Mouse (Mus musculus) heart, embryonic 15.5 days (tissue): ENCODE results near the gene Uggt1. TPM values are rescaled to one million over a fixed set of nuclear protein-coding genes. Genes with fewer than 3 reads are reported as not detected.

ENCODE experiments used
- microRNA-seq: library from miRNA; unstranded; fragments of <30 nt; microRNA quantifications from one replicate; pipeline ENCODE4, GENCODE M21; 2016
- polyA plus RNA-seq: library from polyadenylated mRNA; unstranded; fragments of >200 nt; fragmentation: Nextera tagmentation; extraction: Ambion mirVana; gene quantifications from 2 replicates; pipeline ENCODE4 v1.2.1, GENCODE M21; 2015

The Uggt1 gene
- polyA plus RNA-seq, 1 experiment from 2014 or later: 26.7 TPM

Small RNA genes lying within 50 kb of the gene (microRNA-seq; reads per million reads assigned to microRNA genes)
- gene Mir6897: 1.3 reads per million

Other genes with a start within 250 kb of the Uggt1 start
- 8.0 and 12.5 TPM in 2 replicates for gene Hs6st1, start 176.3 kb downstream of the Uggt1 start, polyA plus RNA-seq
- 4.5 and 5.8 TPM in 2 replicates for gene Neurl3, start 30.0 kb upstream of the Uggt1 start, polyA plus RNA-seq
- gene Arid5a, start 63.0 kb upstream of the Uggt1 start, polyA plus RNA-seq: 13.1 and 19.4 TPM in 2 replicates
- gene Kansl3, start 124.5 kb upstream of the Uggt1 start, polyA plus RNA-seq: 39.4 and 44.2 TPM in 2 replicates
- gene Fer1l5, start 127.6 kb upstream of the Uggt1 start, polyA plus RNA-seq: 0.67 and 0.81 TPM in 2 replicates
- 41.5 and 48.2 TPM in 2 replicates for gene Lman2l, start 200.6 kb upstream of the Uggt1 start, polyA plus RNA-seq
- gene Cnnm4, start 226.9 kb upstream of the Uggt1 start, polyA plus RNA-seq: 5.4 and 6.9 TPM in 2 replicates